Mouse (Mus musculus): Measurements from ENCODE around the gene Dpp3. TPM values are rescaled to one million over a fixed set of nuclear protein-coding genes. Genes with fewer than 3 reads are reported as not detected.
"Not testable (repeated sequence)": the region's sequence is repeated elsewhere in the genome, so short reads cannot be mapped to it uniquely, and the experiment has no call there.

The Dpp3 gene
- polyA plus RNA-seq, 1 experiment from 2014 or later = 159 TPM

DNA sequence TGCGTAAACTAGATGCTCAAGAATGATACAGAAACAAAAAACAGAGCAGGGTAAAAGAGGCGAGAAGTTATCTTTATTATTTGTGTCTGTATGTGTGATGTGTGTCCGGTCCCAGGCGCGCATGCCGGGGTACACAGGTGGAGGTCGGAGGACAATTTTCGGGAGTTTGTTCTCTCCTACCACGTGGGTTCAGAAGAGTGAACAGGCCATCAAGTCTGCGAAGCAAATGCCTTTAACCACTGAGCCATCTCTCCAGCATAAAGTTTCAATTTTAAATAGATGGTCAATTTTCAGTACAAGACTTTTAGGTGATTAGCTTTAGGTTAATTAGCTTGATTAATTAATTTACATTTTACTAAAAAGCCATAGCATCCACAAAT lies 48.8 kb downstream of the Dpp3 start:
- peaks cover 12% of the 10 kb centered on the region for H3K27me3 ChIP-seq
- H3K4me3 ChIP-seq (replicated peaks) = peak overlapping the region; percentile 95
- peak overlapping the region; percentile 85 for H3K9ac ChIP-seq
- H3K4me2 ChIP-seq = peak overlapping the region; percentile 98
- WGBS = 68% methylated on average over 10 of the region's 10 CpGs
- peaks cover 22% of the 10 kb centered on the region for H3K4me1 ChIP-seq
- no peaks in the 10 kb centered on the region for H3K9me3 ChIP-seq
- ATAC-seq (ENCODE audit: low FRiP score) = no peak
- no peak overlapping the region for H3K27ac ChIP-seq
- no peaks in the 10 kb centered on the region for H3K36me3 ChIP-seq (replicated peaks)

DNA sequence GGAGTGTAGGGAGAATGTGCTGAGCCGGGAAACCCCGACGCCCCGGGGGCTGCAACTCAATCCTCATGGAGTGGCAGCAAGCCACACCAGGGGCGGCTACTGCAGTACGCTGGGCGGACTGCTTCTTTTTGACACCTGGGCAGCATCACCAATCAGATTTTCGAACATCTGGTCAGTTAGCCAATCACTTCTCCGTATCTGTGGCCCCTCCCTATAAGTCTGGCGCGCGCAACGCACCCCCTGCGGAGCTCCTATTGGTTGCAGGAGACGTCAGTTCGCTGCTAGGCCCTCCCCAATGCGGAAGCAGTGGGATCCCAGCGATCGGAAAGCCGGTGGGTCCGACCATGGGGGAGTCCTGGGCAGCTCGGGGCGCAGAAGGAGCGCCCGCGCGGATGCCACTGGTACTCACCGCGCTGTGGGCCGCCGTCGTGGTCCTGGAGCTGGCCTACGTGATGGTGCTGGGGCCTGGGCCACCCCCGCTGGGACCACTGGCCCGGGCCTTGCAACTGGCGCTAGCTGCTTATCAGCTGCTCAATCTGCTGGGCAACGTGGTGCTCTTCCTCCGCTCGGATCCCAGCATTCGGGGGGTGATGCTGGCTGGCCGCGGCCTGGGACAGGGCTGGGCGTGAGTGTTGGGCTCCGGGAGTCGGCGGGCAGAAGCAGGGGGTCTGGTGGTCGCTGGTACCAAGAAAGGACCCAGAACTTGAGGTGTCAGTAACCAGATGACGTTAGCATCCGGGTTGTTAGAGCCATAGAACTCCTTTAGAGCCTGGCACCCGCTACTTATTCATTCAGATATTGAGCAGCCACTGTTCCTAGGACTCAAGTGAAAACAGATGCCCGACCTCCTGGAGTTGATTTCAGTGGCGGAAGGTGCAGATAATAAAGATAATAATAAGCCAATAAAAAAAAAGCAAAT lies 49.4 kb downstream of the Dpp3 start, which contains the start of gene Zdhhc24:
Gene Zdhhc24 (plus strand): TSS at position 264 of the 919 bp plus-strand sequence.
- peak within 1 kb of the TSS; percentile 95 for H3K4me3 ChIP-seq (replicated peaks)

GRCm38 (mm10) chr19:4877785-4878184 lies 50.3 kb downstream of the Dpp3 start, which contains the start of gene Actn3:
Gene Actn3, minus strand, starts transcription at chr19:4877909.
- ATAC-seq (ENCODE audit: low FRiP score) = no peak
- Histone ChIP-seq H3K9me3 (no peaks in the 10 kb centered on the region), H3K36me3 (replicated peaks) (no peaks in the 10 kb centered on the region), H3K9ac (peak within 1 kb of the TSS; percentile 85), H3K4me2 (peak within 1 kb of the TSS; percentile 98), H3K4me3 (replicated peaks) (peak within 1 kb of the TSS; percentile 95), H3K27ac (peak within 1 kb of the TSS; percentile 63; the same call in 1 of the 2 replicates), H3K27me3 (peaks cover 12% of the 10 kb centered on the region), H3K4me1 (peaks cover 22% of the 10 kb centered on the region)
- WGBS = 4% methylated on average over 17 of the region's 17 CpGs

More for the DNA sequence above, 49.4 kb downstream of the Dpp3 start, which contains the start of gene Zdhhc24:
- Histone ChIP-seq H3K9me3 (no peaks in the 10 kb centered on the region), H3K27ac (peak within 1 kb of the TSS; percentile 63; the same call in 1 of the 2 replicates), H3K36me3 (replicated peaks) (no peaks in the 10 kb centered on the region), H3K4me2 (peak within 1 kb of the TSS; percentile 98), H3K4me1 (peaks cover 22% of the 10 kb centered on the region), H3K9ac (peak within 1 kb of the TSS; percentile 85), H3K27me3 (peaks cover 12% of the 10 kb centered on the region)
- WGBS = 2% methylated on average over 52 of the region's 52 CpGs
- peak; percentile 98 for ATAC-seq (ENCODE audit: low FRiP score)

DNA sequence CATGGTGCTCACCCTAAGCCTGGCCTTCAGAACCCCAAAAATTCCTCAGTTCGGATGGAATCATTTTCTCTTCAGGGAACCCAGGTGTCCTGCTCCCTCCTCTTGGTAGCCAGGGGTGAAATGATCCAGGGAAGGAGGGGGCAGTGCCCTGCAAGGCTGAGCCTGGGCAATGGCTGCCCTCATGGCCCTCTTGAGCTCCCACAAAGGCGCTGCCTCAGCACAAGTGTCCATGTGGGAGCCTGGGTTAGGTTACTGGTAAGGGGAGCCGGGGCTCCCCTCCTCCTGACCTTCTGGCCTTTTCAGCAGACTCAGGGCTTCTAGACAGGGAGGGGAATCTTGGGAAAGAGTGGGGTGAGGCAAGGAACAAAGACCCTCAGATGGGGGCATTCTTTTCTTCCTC lies 51.3 kb downstream of the Dpp3 start:
- H3K36me3 ChIP-seq (replicated peaks) = no peaks in the 10 kb centered on the region
- H3K4me2 ChIP-seq = no peak overlapping the region
- H3K27ac ChIP-seq = no peak overlapping the region
- H3K9me3 ChIP-seq = no peaks in the 10 kb centered on the region
- ATAC-seq (ENCODE audit: low FRiP score) = no peak
- peaks cover 12% of the 10 kb centered on the region for H3K27me3 ChIP-seq
- no peak overlapping the region for H3K9ac ChIP-seq
- 61% methylated on average over 3 of the region's 3 CpGs for WGBS
- H3K4me3 ChIP-seq (replicated peaks) = no peak overlapping the region
- H3K4me1 ChIP-seq = peaks cover 22% of the 10 kb centered on the region

DNA sequence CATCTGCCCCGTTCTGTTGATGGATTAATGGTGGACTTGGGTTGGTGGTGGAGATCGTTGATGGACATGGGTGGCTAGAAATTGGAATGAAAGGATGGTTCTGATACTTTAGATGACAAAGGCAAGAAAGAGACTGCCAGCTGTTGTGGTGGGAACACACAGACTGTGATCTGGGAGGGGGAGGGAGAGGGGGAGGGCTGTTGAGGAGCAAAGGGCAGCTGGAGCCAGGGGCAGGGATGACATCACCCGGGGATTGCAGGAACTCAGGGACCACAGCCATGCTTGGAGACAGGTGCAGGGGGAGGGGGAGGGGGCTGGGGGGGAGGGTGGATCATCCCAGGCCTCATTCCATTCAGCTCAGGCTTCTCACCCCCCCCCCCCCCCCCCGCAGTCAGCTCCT lies 51.8 kb downstream of the Dpp3 start:
- H3K4me1 ChIP-seq = peaks cover 22% of the 10 kb centered on the region
- H3K9me3 ChIP-seq = no peaks in the 10 kb centered on the region
- H3K4me2 ChIP-seq = no peak overlapping the region
- ATAC-seq (ENCODE audit: low FRiP score) = no peak
- peaks cover 12% of the 10 kb centered on the region for H3K27me3 ChIP-seq
- no peaks in the 10 kb centered on the region for H3K36me3 ChIP-seq (replicated peaks)
- no peak overlapping the region for H3K4me3 ChIP-seq (replicated peaks)
- no peak overlapping the region for H3K9ac ChIP-seq
- WGBS = 70% methylated on average over 3 of the region's 4 CpGs
- no peak overlapping the region for H3K27ac ChIP-seq

DNA sequence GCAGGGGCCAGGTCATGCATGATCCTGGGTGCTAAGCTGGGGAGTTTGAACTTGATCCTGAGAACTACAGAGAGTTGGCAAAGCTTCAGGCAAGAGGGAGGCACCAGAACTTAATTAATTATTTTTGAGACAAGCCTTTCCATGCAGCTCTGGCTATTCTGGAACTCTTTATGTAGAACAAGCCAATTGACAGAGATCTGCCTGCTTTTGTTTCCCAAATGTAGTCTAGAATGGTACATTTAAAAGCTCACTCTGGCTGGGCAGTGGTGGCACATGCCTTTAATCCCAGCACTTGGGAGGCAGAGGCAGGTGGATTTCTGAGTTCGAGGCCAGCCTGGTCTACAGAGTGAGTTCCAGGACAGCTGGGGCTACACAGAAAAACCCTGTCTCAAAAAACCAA lies 53.5 kb downstream of the Dpp3 start:
- 89% methylated on average over 1 of the region's 1 CpGs for WGBS
- not testable (repeated sequence) for H3K9me3 ChIP-seq; H3K4me3 ChIP-seq (replicated peaks); H3K4me2 ChIP-seq; H3K36me3 ChIP-seq (replicated peaks); H3K9ac ChIP-seq; ATAC-seq (ENCODE audit: low FRiP score); H3K27ac ChIP-seq
- H3K4me1 ChIP-seq = peaks cover 15% of the 10 kb centered on the region
- peaks cover 12% of the 10 kb centered on the region for H3K27me3 ChIP-seq

GRCm38 (mm10) chr19:4865147-4865546 lies 62.9 kb downstream of the Dpp3 start:
- H3K9ac ChIP-seq = no peak overlapping the region
- WGBS = 11% methylated on average over 17 of the region's 17 CpGs
- H3K9me3 ChIP-seq = no peaks in the 10 kb centered on the region
- no peak overlapping the region for H3K4me3 ChIP-seq (replicated peaks)
- peak overlapping the region; percentile 25; the same call in 1 of the 2 replicates for H3K4me2 ChIP-seq
- ATAC-seq (ENCODE audit: low FRiP score) = no peak
- no peaks in the 10 kb centered on the region; the same call in 1 of the 2 replicates for H3K36me3 ChIP-seq (replicated peaks)
- H3K4me1 ChIP-seq = peaks cover 5% of the 10 kb centered on the region; the same call in 1 of the 2 replicates
- peaks cover 21% of the 10 kb centered on the region; the same call in 1 of the 2 replicates for H3K27me3 ChIP-seq
- no peak overlapping the region for H3K27ac ChIP-seq

DNA sequence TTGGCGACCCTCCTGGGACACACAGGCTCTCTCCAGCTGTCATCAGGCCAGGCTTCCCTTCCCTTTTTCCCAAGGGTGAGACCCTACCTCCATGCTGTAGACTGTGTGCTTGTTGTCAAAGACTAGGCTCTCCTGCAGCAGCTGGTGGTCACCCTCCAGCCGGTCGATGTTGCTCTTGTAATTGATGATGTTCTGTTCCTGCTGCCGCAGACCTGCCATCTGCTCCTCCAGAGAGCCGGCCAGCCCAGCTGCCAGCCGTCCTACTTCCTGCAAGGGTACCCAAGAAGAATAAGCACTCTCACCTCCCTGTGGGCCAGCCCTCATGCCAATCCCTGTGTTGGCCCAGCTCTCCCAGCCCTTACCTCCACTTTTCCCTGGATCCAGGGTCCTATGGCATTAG lies 65.0 kb downstream of the Dpp3 start:
- H3K36me3 ChIP-seq (replicated peaks) = no peaks in the 10 kb centered on the region; the same call in 1 of the 2 replicates
- peaks cover 21% of the 10 kb centered on the region; the same call in 1 of the 2 replicates for H3K27me3 ChIP-seq
- H3K9ac ChIP-seq = no peak overlapping the region
- 91% methylated on average over 6 of the region's 6 CpGs for WGBS
- H3K9me3 ChIP-seq = no peaks in the 10 kb centered on the region
- no peak overlapping the region for H3K4me3 ChIP-seq (replicated peaks)
- no peak overlapping the region for H3K4me2 ChIP-seq
- no peak overlapping the region for H3K27ac ChIP-seq
- H3K4me1 ChIP-seq = peaks cover 5% of the 10 kb centered on the region; the same call in 1 of the 2 replicates
- no peak for ATAC-seq (ENCODE audit: low FRiP score)

DNA sequence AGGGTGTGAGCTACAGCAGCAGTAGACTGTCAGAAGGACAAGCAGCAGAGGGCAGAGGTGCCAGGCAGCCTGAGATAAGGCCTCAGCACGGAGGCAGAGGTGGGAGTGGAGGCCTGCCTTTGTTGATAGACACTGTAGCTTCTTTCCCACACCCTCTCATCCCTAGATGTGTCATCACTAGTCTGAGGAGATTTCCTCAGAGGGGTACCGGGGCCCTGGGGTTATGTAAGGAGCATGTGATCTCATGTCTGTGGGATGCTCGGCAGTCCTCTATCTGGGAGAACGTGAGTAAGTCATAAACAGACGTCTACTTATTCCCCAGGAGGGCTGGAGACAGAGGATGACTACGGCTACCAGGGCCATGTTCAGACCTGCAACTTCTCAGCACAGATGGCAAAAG lies 69.0 kb downstream of the Dpp3 start:
- H3K4me1 ChIP-seq = peaks cover 15% of the 10 kb centered on the region
- no peak overlapping the region for H3K27ac ChIP-seq
- 77% methylated on average over 6 of the region's 6 CpGs for WGBS
- H3K36me3 ChIP-seq (replicated peaks) = no peaks in the 10 kb centered on the region; the same call in 1 of the 2 replicates
- ATAC-seq (ENCODE audit: low FRiP score) = no peak
- no peak overlapping the region for H3K4me3 ChIP-seq (replicated peaks)
- H3K9me3 ChIP-seq = no peaks in the 10 kb centered on the region
- no peak overlapping the region for H3K4me2 ChIP-seq
- H3K9ac ChIP-seq = no peak overlapping the region
- peaks cover 15% of the 10 kb centered on the region for H3K27me3 ChIP-seq

Other genes with a start within 250 kb of the Dpp3 start
- gene Gm960, start 229.6 kb downstream of the Dpp3 start, polyA plus RNA-seq (2016; fragmentation: Nextera tagmentation; extraction: Ambion mirVana) = 4.5 and 5.4 TPM in 2 replicates
- gene Sptbn2, start 217.1 kb downstream of the Dpp3 start, polyA plus RNA-seq (2016; fragmentation: Nextera tagmentation; extraction: Ambion mirVana) = 25.2 and 27.3 TPM in 2 replicates
- gene Rbm4b, start 171.8 kb downstream of the Dpp3 start, polyA plus RNA-seq (2016; fragmentation: Nextera tagmentation; extraction: Ambion mirVana) = 151 and 159 TPM in 2 replicates
- gene Rbm4, start 134.4 kb downstream of the Dpp3 start, polyA plus RNA-seq (2016; fragmentation: Nextera tagmentation; extraction: Ambion mirVana) = 86.4 and 95.2 TPM in 2 replicates
- gene Gm21992, start 116.7 kb downstream of the Dpp3 start, polyA plus RNA-seq (2016; fragmentation: Nextera tagmentation; extraction: Ambion mirVana) = 39.0 and 42.9 TPM in 2 replicates
- gene Rbm14, start 116.7 kb downstream of the Dpp3 start, polyA plus RNA-seq (2016; fragmentation: Nextera tagmentation; extraction: Ambion mirVana) = 120 and 133 TPM in 2 replicates
- 34.6 and 37.9 TPM in 2 replicates for gene Ccs, start 89.0 kb downstream of the Dpp3 start, polyA plus RNA-seq (2016; fragmentation: Nextera tagmentation; extraction: Ambion mirVana)
- 0.19 TPM in 2 replicates for gene Ccdc87, start 88.9 kb downstream of the Dpp3 start, polyA plus RNA-seq (2016; fragmentation: Nextera tagmentation; extraction: Ambion mirVana)
- gene Ctsf, start 73.2 kb downstream of the Dpp3 start, polyA plus RNA-seq (2016; fragmentation: Nextera tagmentation; extraction: Ambion mirVana) = 30.0 and 30.9 TPM in 2 replicates
- 1.2 and 1.3 TPM in 2 replicates for gene Actn3, start 50.4 kb downstream of the Dpp3 start, polyA plus RNA-seq (2016; fragmentation: Nextera tagmentation; extraction: Ambion mirVana)
- 17.4 and 17.5 TPM in 2 replicates for gene Zdhhc24, start 49.6 kb downstream of the Dpp3 start, polyA plus RNA-seq (2016; fragmentation: Nextera tagmentation; extraction: Ambion mirVana)
- 6.8 and 8.0 TPM in 2 replicates for gene Bbs1, start 21.7 kb downstream of the Dpp3 start, polyA plus RNA-seq (2016; fragmentation: Nextera tagmentation; extraction: Ambion mirVana)
- 4.3 and 5.2 TPM in 2 replicates for gene Peli3, start 14.8 kb upstream of the Dpp3 start, polyA plus RNA-seq (2016; fragmentation: Nextera tagmentation; extraction: Ambion mirVana)
- 130 and 138 TPM in 2 replicates for gene Mrpl11, start 33.9 kb upstream of the Dpp3 start, polyA plus RNA-seq (2016; fragmentation: Nextera tagmentation; extraction: Ambion mirVana)
- gene Npas4, start 62.0 kb upstream of the Dpp3 start, polyA plus RNA-seq (2016; fragmentation: Nextera tagmentation; extraction: Ambion mirVana) = 0.09 and 0.14 TPM in 2 replicates
- 7.2 and 7.4 TPM in 2 replicates for gene Slc29a2, start 95.6 kb upstream of the Dpp3 start, polyA plus RNA-seq (2016; fragmentation: Nextera tagmentation; extraction: Ambion mirVana)
- 37.6 and 37.9 TPM in 2 replicates for gene B4gat1, start 110.5 kb upstream of the Dpp3 start, polyA plus RNA-seq (2016; fragmentation: Nextera tagmentation; extraction: Ambion mirVana)
- 2.5 and 3.4 TPM in 2 replicates for gene AC124502.3, start 110.6 kb upstream of the Dpp3 start, polyA plus RNA-seq (2016; fragmentation: Nextera tagmentation; extraction: Ambion mirVana)
- 57.5 and 60.3 TPM in 2 replicates for gene Brms1, start 113.1 kb upstream of the Dpp3 start, polyA plus RNA-seq (2016; fragmentation: Nextera tagmentation; extraction: Ambion mirVana)
- gene Rin1, start 122.2 kb upstream of the Dpp3 start, polyA plus RNA-seq (2016; fragmentation: Nextera tagmentation; extraction: Ambion mirVana) = 0.87 and 1.6 TPM in 2 replicates
- 16.4 and 17.1 TPM in 2 replicates for gene Cd248, start 139.8 kb upstream of the Dpp3 start, polyA plus RNA-seq (2016; fragmentation: Nextera tagmentation; extraction: Ambion mirVana)
- gene Tmem151a, start 157.2 kb upstream of the Dpp3 start, polyA plus RNA-seq (2016; fragmentation: Nextera tagmentation; extraction: Ambion mirVana) = 1.7 and 2.0 TPM in 2 replicates
- 54.4 and 56.4 TPM in 2 replicates for gene Yif1a, start 160.3 kb upstream of the Dpp3 start, polyA plus RNA-seq (2016; fragmentation: Nextera tagmentation; extraction: Ambion mirVana)
- gene Cnih2, start 170.2 kb upstream of the Dpp3 start, polyA plus RNA-seq (2016; fragmentation: Nextera tagmentation; extraction: Ambion mirVana) = 168 and 180 TPM in 2 replicates
- gene Rab1b, start 178.8 kb upstream of the Dpp3 start, polyA plus RNA-seq (2016; fragmentation: Nextera tagmentation; extraction: Ambion mirVana) = 232 and 237 TPM in 2 replicates
- gene Klc2, start 190.3 kb upstream of the Dpp3 start, polyA plus RNA-seq (2016; fragmentation: Nextera tagmentation; extraction: Ambion mirVana) = 45.8 and 46.0 TPM in 2 replicates

All from forebrain, embryonic 12.5 days (tissue).